Mouse (Mus musculus) B cell, adult 2 months (primary cell): ENCODE results near the gene Slc5a4a.

Experiments used
- DNase-seq, 2 experiments: peaks; one replicate each; pipeline ENCODE4 v3.0.0; 2022

The Slc5a4a gene

DNA sequence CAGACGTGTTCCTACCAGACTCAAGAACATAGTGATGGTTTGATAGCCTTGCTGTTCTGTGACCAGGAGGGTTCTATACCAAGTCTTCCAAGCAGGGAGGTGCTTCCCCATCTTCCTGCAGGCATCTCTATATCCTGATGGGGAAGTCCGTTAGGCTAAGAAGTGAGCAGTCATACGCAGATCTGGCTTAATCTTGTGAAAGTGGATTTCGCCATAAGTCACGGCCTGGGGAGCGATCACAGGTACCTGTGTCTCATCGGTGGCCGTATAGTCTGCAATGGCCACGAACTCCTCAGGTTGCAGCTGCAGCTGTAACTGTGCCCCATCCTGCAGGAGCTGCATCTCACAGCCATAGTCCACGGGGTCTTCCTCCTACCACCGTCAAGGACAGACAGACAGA is 78.7 kb downstream of the Slc5a4a start:
- no peak for DNase-seq

DNA sequence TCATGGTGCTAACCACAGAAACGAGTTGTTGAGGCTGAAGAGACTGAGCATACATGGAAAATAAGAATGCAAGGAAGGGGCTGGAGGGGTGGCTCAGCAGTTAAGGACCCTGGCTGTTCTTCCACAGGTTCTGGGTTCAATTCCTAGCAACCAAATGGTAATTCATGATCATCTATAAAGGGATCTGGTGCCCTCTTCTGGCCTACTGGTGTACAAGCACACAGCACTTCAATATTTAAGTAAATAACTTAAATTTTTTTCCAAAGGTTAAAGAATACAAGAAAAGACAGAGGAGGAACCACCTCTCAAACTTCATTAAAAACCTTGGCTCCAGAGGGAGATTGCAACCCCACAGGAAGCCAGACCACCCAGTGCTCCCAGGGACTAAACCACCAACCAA is 82.4 kb downstream of the Slc5a4a start:
- DNase-seq, result peak in 1 of 2 experiments; percentile 8

DNA sequence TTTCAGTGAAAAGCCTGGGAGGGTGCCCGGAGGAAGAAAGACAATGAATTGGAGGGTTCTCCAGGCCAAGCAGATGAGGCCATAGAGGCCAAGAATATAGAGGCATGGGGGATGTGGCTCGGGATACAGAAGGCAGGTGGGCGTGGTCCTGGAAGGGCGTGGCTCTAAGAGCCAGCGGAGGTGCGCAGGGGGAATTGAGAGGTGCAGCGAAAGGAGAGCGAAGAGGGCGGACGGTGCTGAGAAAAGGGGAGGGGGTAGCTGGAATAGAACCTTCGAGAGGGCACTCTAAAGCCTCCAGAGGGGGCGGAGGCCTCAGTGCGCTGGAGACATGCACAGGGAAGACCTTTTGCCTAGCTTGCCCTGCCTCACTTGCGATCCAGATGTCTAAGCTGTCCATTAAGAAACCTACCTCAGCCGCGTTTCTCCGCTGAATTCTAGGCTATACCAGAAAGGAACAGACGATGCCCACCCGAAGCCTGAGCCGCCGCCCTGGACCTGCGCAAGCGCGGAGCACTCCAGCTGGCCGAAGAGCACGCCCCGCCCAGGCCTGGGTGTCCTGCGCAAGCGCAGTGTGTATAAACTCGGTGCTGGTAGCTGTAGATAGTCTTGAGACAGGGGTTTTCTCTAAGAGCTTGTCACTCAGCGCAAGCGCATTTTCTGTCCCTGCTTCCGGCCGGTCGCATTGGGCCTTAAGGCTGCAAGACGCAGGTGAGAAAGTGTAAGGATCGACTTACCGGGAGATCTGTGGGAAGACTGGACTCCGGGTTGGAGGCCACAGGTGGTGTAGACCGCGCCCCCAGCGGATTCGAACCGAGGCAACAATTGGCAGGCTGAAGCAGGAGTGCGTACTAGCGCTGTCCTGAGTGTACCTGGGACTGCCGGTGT is 90.3 kb downstream of the Slc5a4a start, which contains the start of gene Prmt2:
TSS of gene Prmt2 (minus strand) at position 525 of the 885 bp plus-strand sequence.
- peak; percentile 92 for DNase-seq
